Mouse (Mus musculus): ENCODE measurements around the gene Proca1. TPM values are rescaled to one million over a fixed set of nuclear protein-coding genes. Genes with fewer than 3 reads are reported as not detected.

The Proca1 gene
- polyA plus RNA-seq, 1 experiment from 2014 or later, result 0.77 TPM

- 0 out of 2 replicates have a peak overlapping the region, but pooled peaks have one; percentile 35 for H3K27ac ChIP-seq (ENCODE audit: low read depth, low read length)
- no peak for ATAC-seq
- no peaks in the 10 kb centered on the region for H3K9me3 ChIP-seq (ENCODE audit: control insufficient read depth)
- no peak overlapping the region for H3K4me3 ChIP-seq (ENCODE audit: low read depth, low read length)
- 89% methylated on average over 11 of the region's 11 CpGs for WGBS
- H3K36me3 ChIP-seq (ENCODE audit: control insufficient read depth, insufficient read depth), result peaks cover 90% of the 10 kb centered on the region
- TF ChIP-seq CTCF (IDR thresholded peaks at IDR 0.05; ENCODE audit: low read depth), result no peak
- no peaks in the 10 kb centered on the region for H3K4me1 ChIP-seq (replicated peaks; ENCODE audit: control insufficient read depth, insufficient read depth, low read length)
- no peak overlapping the region for H3K9ac ChIP-seq (ENCODE audit: low read depth, low read length)
- no peaks in the 10 kb centered on the region for H3K27me3 ChIP-seq (replicated peaks; ENCODE audit: control insufficient read depth, insufficient read depth, low read length)
- H3K4me2 ChIP-seq (replicated peaks; ENCODE audit: low read depth), result no peak overlapping the region
Measured at GRCm38 (mm10) chr11:78215709-78216317, 22.6 kb downstream of the Proca1 start.

DNA sequence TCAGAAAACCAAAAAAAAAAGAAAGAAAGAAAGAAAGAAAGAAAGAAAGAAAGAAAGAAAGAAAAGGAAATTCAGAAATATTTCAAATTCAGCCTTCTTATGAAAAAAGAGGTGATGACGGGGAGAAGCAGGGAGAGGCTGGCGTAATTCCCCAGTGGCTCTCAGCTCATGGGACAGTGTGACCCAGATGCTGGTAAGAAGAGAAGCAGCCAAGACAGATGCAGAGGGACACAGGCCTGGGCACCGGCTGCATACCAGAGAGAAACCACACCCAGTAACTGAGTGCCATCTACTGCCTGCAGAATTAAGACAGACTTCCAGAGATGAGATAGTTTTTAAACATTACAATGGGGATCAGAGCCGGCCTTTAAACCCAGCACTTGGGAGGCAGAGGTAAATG is 30.4 kb downstream of the Proca1 start:
- no peak for TF ChIP-seq CTCF (IDR thresholded peaks at IDR 0.05; ENCODE audit: low read depth)
- ATAC-seq, result no peak
- H3K36me3 ChIP-seq (ENCODE audit: control insufficient read depth, insufficient read depth), result peaks cover 96% of the 10 kb centered on the region
- no peak overlapping the region for H3K4me2 ChIP-seq (replicated peaks; ENCODE audit: low read depth)
- no peak overlapping the region for H3K9ac ChIP-seq (ENCODE audit: low read depth, low read length)
- H3K4me3 ChIP-seq (ENCODE audit: low read depth, low read length), result no peak overlapping the region
- no peaks in the 10 kb centered on the region for H3K9me3 ChIP-seq (ENCODE audit: control insufficient read depth)
- no peak overlapping the region for H3K27ac ChIP-seq (ENCODE audit: low read depth, low read length)
- WGBS, result 93% methylated on average over 4 of the region's 4 CpGs
- H3K27me3 ChIP-seq (replicated peaks; ENCODE audit: control insufficient read depth, insufficient read depth, low read length), result no peaks in the 10 kb centered on the region
- no peaks in the 10 kb centered on the region for H3K4me1 ChIP-seq (replicated peaks; ENCODE audit: control insufficient read depth, insufficient read depth, low read length)

GRCm38 (mm10) chr11:78231518-78231917 is 38.3 kb downstream of the Proca1 start:
- no peaks in the 10 kb centered on the region for H3K27me3 ChIP-seq (replicated peaks; ENCODE audit: control insufficient read depth, insufficient read depth, low read length)
- no peak overlapping the region for H3K9ac ChIP-seq (ENCODE audit: low read depth, low read length)
- H3K9me3 ChIP-seq (ENCODE audit: control insufficient read depth), result no peaks in the 10 kb centered on the region
- H3K4me2 ChIP-seq (replicated peaks; ENCODE audit: low read depth), result no peak overlapping the region
- TF ChIP-seq CTCF (IDR thresholded peaks at IDR 0.05; ENCODE audit: low read depth), result no peak
- H3K4me3 ChIP-seq (ENCODE audit: low read depth, low read length), result no peak overlapping the region
- H3K4me1 ChIP-seq (replicated peaks; ENCODE audit: control insufficient read depth, insufficient read depth, low read length), result no peaks in the 10 kb centered on the region
- peaks cover 69% of the 10 kb centered on the region for H3K36me3 ChIP-seq (ENCODE audit: control insufficient read depth, insufficient read depth)
- H3K27ac ChIP-seq (ENCODE audit: low read depth, low read length), result no peak overlapping the region
- no peak for ATAC-seq
- WGBS, result 92% methylated on average over 6 of the region's 6 CpGs

DNA sequence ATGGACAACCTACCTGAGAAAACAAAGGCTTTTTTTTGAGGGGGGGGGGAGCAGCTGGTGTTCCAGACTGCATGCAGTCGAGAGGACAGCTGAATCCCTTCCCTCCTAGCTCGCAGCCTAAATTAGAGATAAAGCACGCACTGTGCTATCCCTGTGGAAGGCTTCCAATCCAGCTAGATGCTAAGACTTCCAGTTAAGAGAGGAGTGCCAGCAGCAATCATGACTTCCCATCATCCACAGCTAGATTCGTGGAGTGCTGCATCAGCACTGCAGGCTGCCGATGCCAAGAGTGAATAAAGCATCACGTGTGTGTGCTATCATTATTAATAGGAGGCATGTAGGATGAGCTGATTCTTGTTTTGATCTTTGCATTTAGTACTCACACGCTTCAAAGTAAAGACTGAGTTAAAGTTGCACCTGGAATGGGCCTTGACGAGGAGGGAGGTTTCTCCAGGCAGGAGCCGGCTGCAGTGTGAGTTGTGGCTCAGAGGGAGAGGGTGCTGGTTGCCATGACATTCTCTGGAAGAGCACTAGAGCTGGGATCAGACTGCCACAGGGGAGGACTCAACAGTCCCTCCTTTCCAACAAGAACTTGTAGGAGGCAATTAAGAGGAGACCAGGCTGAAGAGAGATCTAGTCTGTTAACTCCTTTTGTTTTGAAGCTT is 47.1 kb downstream of the Proca1 start:
- Histone ChIP-seq H3K36me3 (ENCODE audit: control insufficient read depth, insufficient read depth) (peaks cover 13% of the 10 kb centered on the region), H3K4me2 (replicated peaks; ENCODE audit: low read depth) (no peak overlapping the region), H3K4me3 (ENCODE audit: low read depth, low read length) (no peak overlapping the region), H3K4me1 (replicated peaks; ENCODE audit: control insufficient read depth, insufficient read depth, low read length) (peaks cover 5% of the 10 kb centered on the region), H3K27ac (ENCODE audit: low read depth, low read length) (no peak overlapping the region), H3K27me3 (replicated peaks; ENCODE audit: control insufficient read depth, insufficient read depth, low read length) (no peaks in the 10 kb centered on the region), H3K9me3 (ENCODE audit: control insufficient read depth) (no peaks in the 10 kb centered on the region), H3K9ac (ENCODE audit: low read depth, low read length) (no peak overlapping the region)
- 84% methylated on average over 9 of the region's 9 CpGs for WGBS
- no peak for ATAC-seq
- no peak for TF ChIP-seq CTCF (IDR thresholded peaks at IDR 0.05; ENCODE audit: low read depth)

GRCm38 (mm10) chr11:78245261-78245626 is 52.1 kb downstream of the Proca1 start:
- Histone ChIP-seq H3K9me3 (ENCODE audit: control insufficient read depth) (no peaks in the 10 kb centered on the region), H3K27me3 (replicated peaks; ENCODE audit: control insufficient read depth, insufficient read depth, low read length) (no peaks in the 10 kb centered on the region), H3K9ac (ENCODE audit: low read depth, low read length) (peak overlapping the region; percentile 82), H3K4me2 (replicated peaks; ENCODE audit: low read depth) (peak overlapping the region; percentile 72), H3K4me3 (ENCODE audit: low read depth, low read length) (peak overlapping the region; percentile 72), H3K27ac (ENCODE audit: low read depth, low read length) (peak overlapping the region; percentile 93), H3K36me3 (ENCODE audit: control insufficient read depth, insufficient read depth) (peaks cover 16% of the 10 kb centered on the region), H3K4me1 (replicated peaks; ENCODE audit: control insufficient read depth, insufficient read depth, low read length) (peaks cover 5% of the 10 kb centered on the region)
- ATAC-seq, result peak; percentile 5
- under 1% methylated on average over 19 of the region's 19 CpGs for WGBS
- no peak for TF ChIP-seq CTCF (IDR thresholded peaks at IDR 0.05; ENCODE audit: low read depth)

DNA sequence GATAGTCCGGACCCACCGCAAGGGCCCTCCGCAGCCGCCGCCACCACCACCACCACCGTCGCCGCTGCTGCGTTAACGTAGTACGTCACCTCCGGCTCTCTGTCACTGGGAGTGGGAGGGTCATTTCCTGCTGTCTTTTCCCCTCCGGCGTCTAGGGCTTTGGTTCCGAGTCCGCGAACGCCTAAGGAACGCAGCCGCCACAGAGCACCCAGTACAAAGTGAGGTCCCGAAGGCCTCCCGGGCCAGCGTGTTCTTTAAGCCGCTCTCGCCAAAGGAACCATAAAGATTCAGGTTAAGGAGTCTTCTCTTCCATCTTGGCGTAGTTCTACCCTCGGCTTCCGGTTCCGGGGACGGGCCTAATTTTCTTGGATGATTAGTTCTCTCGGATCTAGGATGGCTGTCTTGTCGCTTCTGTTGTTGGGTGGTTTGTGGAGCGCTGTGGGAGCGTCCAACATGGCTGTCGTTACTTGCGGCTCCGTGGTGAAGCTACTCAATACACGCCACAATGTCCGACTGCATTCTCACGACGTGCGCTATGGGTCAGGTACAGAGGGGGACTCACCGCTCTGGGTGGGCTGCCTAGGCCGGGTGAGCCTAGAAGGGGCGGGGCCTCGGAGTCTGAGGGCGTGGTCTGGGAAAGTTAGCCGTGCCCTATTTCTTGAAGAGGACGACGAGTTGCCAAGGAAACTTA is 52.6 kb downstream of the Proca1 start, which contains the start of the genes Sdf2 and Supt6:
Gene Sdf2, plus strand, starts transcription at position 120 of the 691 bp plus-strand sequence.
Gene Supt6, minus strand, starts transcription at position 361 of the 691 bp plus-strand sequence.
- Histone ChIP-seq H3K4me2 (replicated peaks; ENCODE audit: low read depth) (peak within 1 kb of the TSS; percentile 72), H3K9me3 (ENCODE audit: control insufficient read depth) (no peaks in the 10 kb centered on the region), H3K27ac (ENCODE audit: low read depth, low read length) (peak within 1 kb of the TSS; percentile 93), H3K36me3 (ENCODE audit: control insufficient read depth, insufficient read depth) (peaks cover 13% of the 10 kb centered on the region), H3K9ac (ENCODE audit: low read depth, low read length) (peak within 1 kb of the TSS; percentile 82), H3K27me3 (replicated peaks; ENCODE audit: control insufficient read depth, insufficient read depth, low read length) (no peaks in the 10 kb centered on the region), H3K4me3 (ENCODE audit: low read depth, low read length) (peak within 1 kb of the TSS; percentile 72), H3K4me1 (replicated peaks; ENCODE audit: control insufficient read depth, insufficient read depth, low read length) (peaks cover 5% of the 10 kb centered on the region)
- TF ChIP-seq CTCF (IDR thresholded peaks at IDR 0.05; ENCODE audit: low read depth), result no peak
- under 1% methylated on average over 50 of the region's 50 CpGs for WGBS
- ATAC-seq, result peak; percentile 87
